Mouse (Mus musculus): Measurements from ENCODE around the gene Mdc1. TPM values are rescaled to one million over a fixed set of nuclear protein-coding genes. Genes with fewer than 3 reads are reported as not detected.

The Mdc1 gene
- polyA plus RNA-seq (2014; fragmentation: Illumina TruSeq; extraction: RNeasy Lipid Tissue Mini Kit (QIAGEN cat#74804); ENCODE audit: low replicate concordance): 9.7 TPM

GRCm38 (mm10) chr17:35841076-35841950 is at the start of gene Mdc1:
Mdc1 (plus strand) TSS chr17:35841515.

GRCm38 (mm10) chr17:35821439-35822430 is 19.6 kb upstream of the Mdc1 start, which contains the start of gene Ier3:
Ier3 (plus strand) TSS chr17:35821684.

GRCm38 (mm10) chr17:35822964-35823937 is 18.1 kb upstream of the Mdc1 start, which contains the start of gene Flot1:
Flot1 (plus strand) TSS chr17:35823230.

GRCm38 (mm10) chr17:35838122-35838544 is 3.2 kb upstream of the Mdc1 start, which contains the start of gene Tubb5:
Tubb5 (minus strand) TSS chr17:35838306.

DNA sequence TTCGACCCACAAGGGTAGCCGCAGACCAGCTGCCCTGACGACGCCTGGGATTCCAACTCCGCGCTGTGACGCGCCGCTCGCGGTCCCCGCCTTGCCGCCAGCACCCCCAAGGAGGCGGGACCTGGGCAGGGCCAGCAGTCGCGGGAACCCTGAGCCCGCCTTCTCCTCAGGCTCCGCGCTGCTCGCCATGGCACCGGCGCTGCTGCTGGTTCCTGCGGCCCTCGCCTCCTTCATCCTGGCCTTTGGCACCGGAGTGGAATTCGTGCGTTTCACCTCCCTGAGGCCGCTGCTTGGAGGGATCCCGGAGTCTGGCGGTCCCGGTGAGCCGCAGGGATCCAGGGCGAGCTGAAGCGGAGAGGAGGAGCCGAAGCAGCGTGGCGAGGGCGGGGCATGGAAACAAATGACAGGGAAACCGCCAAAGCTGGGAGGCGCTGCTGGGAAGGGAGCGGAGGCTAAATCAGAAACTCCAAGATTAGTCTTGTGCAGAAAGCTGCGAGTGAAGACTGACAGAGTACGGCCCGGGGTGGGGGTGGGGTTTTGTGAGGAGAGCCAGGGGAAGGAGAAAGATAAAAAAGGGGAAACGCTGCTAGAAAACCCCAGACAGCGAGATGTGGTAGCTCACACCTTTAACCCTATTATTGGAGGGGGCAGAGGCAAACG is 20.0 kb downstream of the Mdc1 start, which contains the start of gene Nrm:
TSS of gene Nrm (plus strand) at position 121 of the 660 bp plus-strand sequence.

DNA sequence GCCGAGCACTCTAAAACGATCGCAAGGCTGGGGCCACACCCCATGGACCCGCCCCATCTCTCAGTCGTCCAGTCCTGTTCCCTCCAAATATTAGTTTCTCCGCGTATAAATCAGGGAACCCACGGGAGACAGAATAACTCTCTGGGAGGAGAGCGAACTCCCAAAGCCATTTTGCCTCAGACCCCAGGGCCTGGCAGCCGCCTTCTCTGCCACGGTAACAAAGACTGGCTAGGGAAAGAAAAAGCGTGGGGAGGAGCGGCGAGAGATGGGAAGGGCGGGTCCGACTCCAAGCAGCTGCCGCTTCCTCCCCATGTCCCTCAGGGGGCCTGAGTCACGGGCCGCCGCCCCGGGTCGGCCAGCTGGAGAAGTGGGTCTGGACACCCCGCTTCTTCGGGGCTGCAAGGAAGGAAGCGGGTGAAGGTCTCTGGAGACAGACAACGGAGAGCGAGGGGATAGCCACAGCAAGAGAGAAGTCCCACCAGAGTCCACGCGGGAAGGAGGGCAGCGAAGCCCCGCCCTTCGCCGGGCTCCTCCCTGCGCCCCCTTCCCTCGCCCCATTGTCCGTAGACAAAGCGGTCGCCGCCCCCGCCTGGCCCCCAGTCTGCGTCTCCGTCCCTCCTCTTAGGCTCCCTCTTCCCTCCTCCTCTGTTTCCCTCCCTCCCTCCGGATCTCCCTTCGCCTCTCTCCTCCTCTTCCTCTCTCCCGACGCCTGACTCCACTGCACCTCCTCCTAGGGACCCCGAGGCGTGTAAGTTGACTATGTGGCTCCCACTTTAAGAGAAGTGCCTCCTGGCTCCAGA is 24.4 kb downstream of the Mdc1 start, which contains the start of gene Ppp1r18:
TSS of gene Ppp1r18 (plus strand) at position 113 of the 800 bp plus-strand sequence.

GRCm38 (mm10) chr17:35879245-35880057 is 38.1 kb downstream of the Mdc1 start, which contains the start of gene Dhx16:
Dhx16 (plus strand) TSS chr17:35879819.

DNA sequence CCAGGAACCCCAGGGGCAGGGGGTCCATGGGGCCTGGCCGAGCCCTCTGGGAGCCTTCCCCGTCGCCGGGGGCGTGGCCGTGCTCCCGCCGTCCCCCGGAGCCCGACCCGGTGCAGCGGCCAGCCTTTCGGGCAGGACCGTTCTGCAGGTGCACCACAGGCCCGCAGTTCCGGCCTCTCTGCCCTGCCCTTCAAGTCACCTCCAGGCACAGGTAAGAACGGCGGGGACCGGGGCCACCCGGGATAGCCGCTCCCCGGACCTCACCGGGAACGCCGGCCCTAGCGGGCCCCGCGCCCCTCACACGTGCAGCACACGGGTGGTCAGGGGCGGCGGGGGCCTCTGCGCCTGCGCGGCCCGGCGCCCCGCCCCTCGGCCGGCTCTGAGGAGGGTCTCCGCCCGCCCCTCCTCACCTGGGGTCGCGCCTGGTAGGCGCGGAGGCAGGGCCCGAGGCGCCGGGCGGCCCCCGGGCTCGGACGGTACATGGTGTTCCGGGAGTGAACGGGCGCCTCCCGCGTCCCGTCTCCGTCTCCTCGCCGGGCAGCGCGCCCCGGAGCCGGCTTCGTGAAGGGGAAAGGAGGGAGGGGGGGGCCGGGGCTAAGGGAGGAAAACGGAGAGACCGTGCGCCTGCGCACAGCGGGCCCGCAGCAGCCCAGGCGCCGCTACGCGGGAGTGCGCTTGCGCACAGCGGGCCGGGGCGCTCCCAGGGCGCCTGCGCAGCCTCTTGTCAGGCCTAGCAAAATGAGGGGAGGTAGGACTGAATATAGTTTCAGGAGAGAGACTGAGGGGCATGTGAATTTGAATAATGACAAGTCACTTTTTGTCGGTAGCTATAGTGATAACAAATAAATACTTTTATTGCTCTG is 55.7 kb downstream of the Mdc1 start, which contains the start of gene 2310061I04Rik:
TSS of gene 2310061I04Rik (minus strand) at position 651 of the 863 bp plus-strand sequence.

Other genes starting within 250 kb of the Mdc1 start
- not detected for gene Sfta2, start 240.0 kb upstream of the Mdc1 start, polyA plus RNA-seq (2014; fragmentation: Illumina TruSeq; extraction: RNeasy Lipid Tissue Mini Kit (QIAGEN cat#74804); ENCODE audit: low replicate concordance)
- not detected for gene Gm9573, start 214.9 kb upstream of the Mdc1 start, polyA plus RNA-seq (2014; fragmentation: Illumina TruSeq; extraction: RNeasy Lipid Tissue Mini Kit (QIAGEN cat#74804); ENCODE audit: low replicate concordance)
- not detected for gene Mucl3, start 197.8 kb upstream of the Mdc1 start, polyA plus RNA-seq (2014; fragmentation: Illumina TruSeq; extraction: RNeasy Lipid Tissue Mini Kit (QIAGEN cat#74804); ENCODE audit: low replicate concordance)
- 0.59 TPM for gene Vars2, start 173.9 kb upstream of the Mdc1 start, polyA plus RNA-seq (2014; fragmentation: Illumina TruSeq; extraction: RNeasy Lipid Tissue Mini Kit (QIAGEN cat#74804); ENCODE audit: low replicate concordance)
- gene Gtf2h4, start 167.8 kb upstream of the Mdc1 start, polyA plus RNA-seq (2014; fragmentation: Illumina TruSeq; extraction: RNeasy Lipid Tissue Mini Kit (QIAGEN cat#74804); ENCODE audit: low replicate concordance): 2.7 TPM
- 4.8 TPM for gene Ddr1, start 136.9 kb upstream of the Mdc1 start, polyA plus RNA-seq (2014; fragmentation: Illumina TruSeq; extraction: RNeasy Lipid Tissue Mini Kit (QIAGEN cat#74804); ENCODE audit: low replicate concordance)
- 3.7 TPM for gene Ier3, start 19.8 kb upstream of the Mdc1 start, polyA plus RNA-seq (2014; fragmentation: Illumina TruSeq; extraction: RNeasy Lipid Tissue Mini Kit (QIAGEN cat#74804); ENCODE audit: low replicate concordance)
- 3.5 TPM for gene Flot1, start 18.3 kb upstream of the Mdc1 start, polyA plus RNA-seq (2014; fragmentation: Illumina TruSeq; extraction: RNeasy Lipid Tissue Mini Kit (QIAGEN cat#74804); ENCODE audit: low replicate concordance)
- gene Tubb5, start 3.2 kb upstream of the Mdc1 start, polyA plus RNA-seq (2014; fragmentation: Illumina TruSeq; extraction: RNeasy Lipid Tissue Mini Kit (QIAGEN cat#74804); ENCODE audit: low replicate concordance): 23.6 TPM
- 1.3 TPM for gene Nrm, start 19.8 kb downstream of the Mdc1 start, polyA plus RNA-seq (2014; fragmentation: Illumina TruSeq; extraction: RNeasy Lipid Tissue Mini Kit (QIAGEN cat#74804); ENCODE audit: low replicate concordance)
- 1.2 TPM for gene Ppp1r18, start 24.1 kb downstream of the Mdc1 start, polyA plus RNA-seq (2014; fragmentation: Illumina TruSeq; extraction: RNeasy Lipid Tissue Mini Kit (QIAGEN cat#74804); ENCODE audit: low replicate concordance)
- gene Dhx16, start 38.3 kb downstream of the Mdc1 start, polyA plus RNA-seq (2014; fragmentation: Illumina TruSeq; extraction: RNeasy Lipid Tissue Mini Kit (QIAGEN cat#74804); ENCODE audit: low replicate concordance): 16.5 TPM
- 30.1 TPM for gene 2310061I04Rik, start 55.9 kb downstream of the Mdc1 start, polyA plus RNA-seq (2014; fragmentation: Illumina TruSeq; extraction: RNeasy Lipid Tissue Mini Kit (QIAGEN cat#74804); ENCODE audit: low replicate concordance)
- 17.0 TPM for gene Atat1, start 68.6 kb downstream of the Mdc1 start, polyA plus RNA-seq (2014; fragmentation: Illumina TruSeq; extraction: RNeasy Lipid Tissue Mini Kit (QIAGEN cat#74804); ENCODE audit: low replicate concordance)
- 8.4 TPM for gene Mrps18b, start 74.9 kb downstream of the Mdc1 start, polyA plus RNA-seq (2014; fragmentation: Illumina TruSeq; extraction: RNeasy Lipid Tissue Mini Kit (QIAGEN cat#74804); ENCODE audit: low replicate concordance)
- gene Ppp1r10, start 74.9 kb downstream of the Mdc1 start, polyA plus RNA-seq (2014; fragmentation: Illumina TruSeq; extraction: RNeasy Lipid Tissue Mini Kit (QIAGEN cat#74804); ENCODE audit: low replicate concordance): 28.3 TPM
- 36.1 TPM for gene Abcf1, start 128.2 kb downstream of the Mdc1 start, polyA plus RNA-seq (2014; fragmentation: Illumina TruSeq; extraction: RNeasy Lipid Tissue Mini Kit (QIAGEN cat#74804); ENCODE audit: low replicate concordance)
- 0.56 TPM for gene Gnl1, start 138.3 kb downstream of the Mdc1 start, polyA plus RNA-seq (2014; fragmentation: Illumina TruSeq; extraction: RNeasy Lipid Tissue Mini Kit (QIAGEN cat#74804); ENCODE audit: low replicate concordance)
- gene Prr3, start 138.7 kb downstream of the Mdc1 start, polyA plus RNA-seq (2014; fragmentation: Illumina TruSeq; extraction: RNeasy Lipid Tissue Mini Kit (QIAGEN cat#74804); ENCODE audit: low replicate concordance): 0.59 TPM
- 5.7 TPM for gene H2-T24, start 179.0 kb downstream of the Mdc1 start, polyA plus RNA-seq (2014; fragmentation: Illumina TruSeq; extraction: RNeasy Lipid Tissue Mini Kit (QIAGEN cat#74804); ENCODE audit: low replicate concordance)
- gene H2-T23, start 191.3 kb downstream of the Mdc1 start, polyA plus RNA-seq (2014; fragmentation: Illumina TruSeq; extraction: RNeasy Lipid Tissue Mini Kit (QIAGEN cat#74804); ENCODE audit: low replicate concordance): 8.8 TPM
- gene H2-T22, start 201.2 kb downstream of the Mdc1 start, polyA plus RNA-seq (2014; fragmentation: Illumina TruSeq; extraction: RNeasy Lipid Tissue Mini Kit (QIAGEN cat#74804); ENCODE audit: low replicate concordance): 8.7 TPM
- gene Gm6034, start 201.4 kb downstream of the Mdc1 start, polyA plus RNA-seq (2014; fragmentation: Illumina TruSeq; extraction: RNeasy Lipid Tissue Mini Kit (QIAGEN cat#74804); ENCODE audit: low replicate concordance): not detected
- gene Gm11127, start 216.9 kb downstream of the Mdc1 start, polyA plus RNA-seq (2014; fragmentation: Illumina TruSeq; extraction: RNeasy Lipid Tissue Mini Kit (QIAGEN cat#74804); ENCODE audit: low replicate concordance): 6.5 TPM

Data from small intestine, adult 10 weeks (tissue).